Mouse (Mus musculus) C2C12 (cell line): ENCODE measurements around the gene Nsun2.

Experiments
- CEBPB ChIP-seq: IDR thresholded peaks from one replicate; pipeline ENCODE4 v1.6.1; 2011; ENCODE audit warnings: low read depth, mild to moderate bottlenecking, control low read depth, moderate library complexity
- CTCF ChIP-seq: IDR thresholded peaks from one replicate; pipeline ENCODE4 v1.5.1; 2011; ENCODE audit not compliant: control insufficient read depth, insufficient read depth, insufficient read length
- FOSL1 ChIP-seq: IDR thresholded peaks from one replicate; pipeline ENCODE4 v1.8.0; 2011; ENCODE audit warnings: mild to moderate bottlenecking, low read length; ENCODE audit not compliant: poor library complexity, insufficient read depth, severe bottlenecking
- MAX ChIP-seq: IDR thresholded peaks from one replicate; pipeline ENCODE4 v1.6.1; 2011; ENCODE audit warnings: mild to moderate bottlenecking, control low read depth
- MYOD1 ChIP-seq: IDR thresholded peaks from one replicate; pipeline ENCODE4 v1.6.1; 2011; ENCODE audit warnings: low read depth; ENCODE audit not compliant: control insufficient read depth, insufficient read length
- USF1 ChIP-seq: IDR thresholded peaks from one replicate; pipeline ENCODE4 v1.6.1; 2011; ENCODE audit warnings: low read depth, mild to moderate bottlenecking, control low read depth, moderate library complexity

- TF ChIP-seq CTCF, result no peak
- no peak for TF ChIP-seq MYOD1
- no peak for TF ChIP-seq CEBPB
- TF ChIP-seq USF1, result no peak
- no peak for TF ChIP-seq MAX
- no peak for TF ChIP-seq FOSL1
Measured at GRCm38 (mm10) chr13:69532101-69532892, 1.2 kb upstream of the Nsun2 start.
